15 mouse cellular contexts compared by ENCODE assay signal in the genomic region with DNA sequence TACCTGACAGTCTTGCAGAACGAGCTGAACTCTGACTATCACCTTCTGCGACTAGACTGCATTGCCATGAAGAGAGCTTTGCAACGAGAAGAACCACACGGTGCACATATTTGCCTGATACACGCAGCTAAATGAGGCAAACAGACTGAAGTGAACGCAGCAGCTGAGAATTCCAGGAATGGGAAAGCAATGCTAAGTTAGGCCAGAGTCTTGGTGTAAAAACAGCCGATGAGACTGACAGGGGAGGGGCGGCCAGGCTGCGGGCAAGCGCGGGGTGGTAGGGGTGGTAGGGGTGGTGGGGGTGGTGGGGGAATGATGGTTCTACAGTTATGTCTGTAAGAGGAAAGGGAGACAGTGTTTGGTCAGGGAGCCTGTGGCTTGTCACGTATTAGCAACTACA. TPM values are rescaled to one million over a fixed set of nuclear protein-coding genes. Genes with fewer than 3 reads are reported as not detected.
DNase-seq lines count a peak whose midpoint lies in the region; ATAC-seq and TF ChIP-seq lines count a peak whose summit lies in the region.
"Had no signal": no experiment of that assay in that cellular context is flagged by ENCODE, and none has a peak within 500 bp of the region (broad histone marks: within the 10 kb centered on the region; RNA-seq: fewer than 3 reads in every experiment).

No protein-coding gene starts in this region.

- peak overlapping the region; percentile 8; the same call in 1 of the 2 replicates for H3K4me2 ChIP-seq in heart, embryonic 12.5 days
- H3K4me2 ChIP-seq in lung, embryonic 16.5 days (ENCODE audit: low read depth, low read length) = peak overlapping the region; percentile 22; the same call in 1 of the 2 replicates
- no peak overlapping the region for H3K4me2 ChIP-seq in hindbrain, embryonic 13.5 days
- H3K4me2 ChIP-seq: forebrain, embryonic 13.5 days had no signal

- DNase-seq in heart, adult 2 months = no peak
- no peak for DNase-seq in spleen, adult 2 months (ENCODE audit: low read depth in 1 of 2, low spot score in 2 of 2)
- no peak for DNase-seq in spleen, postnatal 36 days (ENCODE audit: low spot score in 2 of 2)
- DNase-seq in yolk sac, embryonic 10.5 days (ENCODE audit: low spot score) = peak; percentile 24
- no peak for DNase-seq in layer of hippocampus, adult 2 months (ENCODE audit: low spot score in 2 of 2)
- DNase-seq: adrenal gland, postnatal 14 days; cerebellum, postnatal 25 days; kidney, adult 11 months; midbrain, embryonic 14.5 days; right cerebral cortex, postnatal 25 days had no signal

- no peak overlapping the region for H3K4me3 ChIP-seq in heart, embryonic 12.5 days
- H3K4me3 ChIP-seq in heart, adult 2 months = no peak overlapping the region
- no peak overlapping the region for H3K4me3 ChIP-seq in spleen, adult 2 months (ENCODE audit: extremely low read depth, insufficient read depth, insufficient read length)
- no peak overlapping the region for H3K4me3 ChIP-seq in lung, embryonic 16.5 days (ENCODE audit: low read length)
- H3K4me3 ChIP-seq in layer of hippocampus, adult 2 months = no peak overlapping the region
- H3K4me3 ChIP-seq in hindbrain, embryonic 13.5 days = no peak overlapping the region
- H3K4me3 ChIP-seq: forebrain, embryonic 13.5 days had no signal

- peaks cover 18% of the 10 kb centered on the region for H3K4me1 ChIP-seq in heart, embryonic 12.5 days (replicated peaks)
- H3K4me1 ChIP-seq in heart, adult 2 months (ENCODE audit: control insufficient read depth, insufficient read depth, low read length) = no peaks in the 10 kb centered on the region
- H3K4me1 ChIP-seq in spleen, adult 2 months (ENCODE audit: control insufficient read depth, insufficient read depth, insufficient read length) = peaks cover 37% of the 10 kb centered on the region
- peaks cover 3% of the 10 kb centered on the region; the same call in 1 of the 2 replicates for H3K4me1 ChIP-seq in lung, embryonic 16.5 days (replicated peaks; ENCODE audit: control insufficient read depth, insufficient read depth, low read length)
- no peaks in the 10 kb centered on the region for H3K4me1 ChIP-seq in hindbrain, embryonic 13.5 days (replicated peaks)
- H3K4me1 ChIP-seq: forebrain, embryonic 13.5 days had no signal

- no peak overlapping the region; the same call in 1 of the 2 replicates for H3K9ac ChIP-seq in heart, embryonic 12.5 days
- H3K9ac ChIP-seq in heart, adult 2 months (ENCODE audit: low read depth, low read length) = no peak overlapping the region
- peak overlapping the region; percentile 35; the same call in 1 of the 2 replicates for H3K9ac ChIP-seq in lung, embryonic 16.5 days (ENCODE audit: low read length)
- H3K9ac ChIP-seq in hindbrain, embryonic 13.5 days = no peak overlapping the region
- H3K9ac ChIP-seq: forebrain, embryonic 13.5 days had no signal

- 42% methylated on average over 12 of the region's 12 CpGs for WGBS in heart, embryonic 12.5 days
- WGBS in heart, adult 2 months = 44% methylated on average over 12 of the region's 12 CpGs
- 61% methylated on average over 12 of the region's 12 CpGs for WGBS in spleen, adult 2 months
- WGBS in lung, embryonic 16.5 days = 28% methylated on average over 12 of the region's 12 CpGs
- 73% methylated on average over 12 of the region's 12 CpGs for WGBS in hindbrain, embryonic 13.5 days

- 0 out of 2 replicates have a peak overlapping the region, but pooled peaks have one; percentile 51 for H3K27ac ChIP-seq in heart, embryonic 12.5 days (ENCODE audit: poor library complexity, severe bottlenecking)
- H3K27ac ChIP-seq in heart, adult 2 months = no peak overlapping the region
- H3K27ac ChIP-seq in spleen, adult 2 months (ENCODE audit: insufficient read depth, low read length) = 0 out of 2 replicates have a peak overlapping the region, but pooled peaks have one; percentile 28
- no peak overlapping the region for H3K27ac ChIP-seq in lung, embryonic 16.5 days (ENCODE audit: low read length)
- H3K27ac ChIP-seq in layer of hippocampus, adult 2 months = no peak overlapping the region
- no peak overlapping the region for H3K27ac ChIP-seq in hindbrain, embryonic 13.5 days
- H3K27ac ChIP-seq: forebrain, embryonic 13.5 days had no signal

- no peaks in the 10 kb centered on the region for H3K27me3 ChIP-seq in heart, embryonic 12.5 days (replicated peaks)
- no peaks in the 10 kb centered on the region for H3K27me3 ChIP-seq in heart, adult 2 months (ENCODE audit: control insufficient read depth, insufficient read depth, low read length)
- no peaks in the 10 kb centered on the region for H3K27me3 ChIP-seq in spleen, adult 2 months (ENCODE audit: control insufficient read depth, insufficient read depth, low read length)
- H3K27me3 ChIP-seq in lung, embryonic 16.5 days (ENCODE audit: control insufficient read depth, insufficient read depth, low read depth, low read length) = no peaks in the 10 kb centered on the region
- no peaks in the 10 kb centered on the region for H3K27me3 ChIP-seq in hindbrain, embryonic 13.5 days
- H3K27me3 ChIP-seq: forebrain, embryonic 13.5 days had no signal

- no peak for TF ChIP-seq CTCF in heart, adult 2 months (IDR thresholded peaks at IDR 0.05)
- no peak for TF ChIP-seq CTCF in spleen, adult 2 months (IDR thresholded peaks at IDR 0.05; ENCODE audit: extremely low read depth, insufficient read depth, insufficient read length, insufficient replicate concordance)
- TF ChIP-seq CTCF in layer of hippocampus, adult 2 months (conservative IDR thresholded peaks at IDR 0.05) = no peak

- H3K79me2 ChIP-seq in heart, adult 2 months (replicated peaks; ENCODE audit: control insufficient read depth, insufficient read depth, low read length) = no peaks in the 10 kb centered on the region

- TF ChIP-seq EP300 in heart, adult 2 months (IDR thresholded peaks at IDR 0.05; ENCODE audit: insufficient read depth, low read depth, low read length) = no peak

- no peaks in the 10 kb centered on the region for H3K9me3 ChIP-seq in heart, embryonic 12.5 days (replicated peaks)
- no peaks in the 10 kb centered on the region for H3K9me3 ChIP-seq in lung, embryonic 16.5 days (ENCODE audit: control insufficient read depth, low read length)
- H3K9me3 ChIP-seq in hindbrain, embryonic 13.5 days = no peaks in the 10 kb centered on the region
- H3K9me3 ChIP-seq: forebrain, embryonic 13.5 days; G1E had no signal

- no peak for TF ChIP-seq POLR2A in heart, adult 2 months (IDR thresholded peaks at IDR 0.05; ENCODE audit: insufficient read depth, low read depth, low read length)
- no peak for TF ChIP-seq POLR2A in spleen, adult 2 months (IDR thresholded peaks at IDR 0.05; ENCODE audit: low read depth, low read length)

- intact Hi-C loops in heart, adult 2 months (cut with DNase I) = no loop called here

- H3K36me3 ChIP-seq in heart, embryonic 12.5 days = no peaks in the 10 kb centered on the region
- H3K36me3 ChIP-seq in heart, adult 2 months (ENCODE audit: control insufficient read depth, insufficient read depth, low read length) = no peaks in the 10 kb centered on the region
- no peaks in the 10 kb centered on the region for H3K36me3 ChIP-seq in spleen, adult 2 months (ENCODE audit: control insufficient read depth, insufficient read depth, low read length)
- H3K36me3 ChIP-seq in lung, embryonic 16.5 days (ENCODE audit: control insufficient read depth, insufficient read depth, low read length) = no peaks in the 10 kb centered on the region
- H3K36me3 ChIP-seq in hindbrain, embryonic 13.5 days = no peaks in the 10 kb centered on the region
- H3K36me3 ChIP-seq: G1E had no signal

- ATAC-seq in heart, embryonic 12.5 days (ENCODE audit: insufficient number of reproducible peaks, low FRiP score) = no peak
- ATAC-seq in lung, embryonic 16.5 days (ENCODE audit: low read depth) = peak; percentile 76
- ATAC-seq in hindbrain, embryonic 13.5 days (ENCODE audit: low FRiP score) = no peak
- ATAC-seq: forebrain, embryonic 13.5 days had no signal

RNA-seq across cellular contexts. Expression of a gene that starts 2.1 kb away (rescaled TPM):
- 0.85 and 0.97 TPM in 2 replicates for polyA plus RNA-seq in heart, embryonic 12.5 days (2016; fragmentation: Nextera tagmentation; extraction: Ambion mirVana)
- under 1 TPM; 0.52 to 0.55 TPM for total RNA-seq in heart, adult 2 months (2021)
- polyA plus RNA-seq in heart, adult 2 months (2012; rRNA removed) = 0.56 and 0.92 TPM in 2 replicates
- 28.0 and 33.6 TPM in 2 replicates for polyA plus RNA-seq in spleen, adult 2 months (2012; rRNA removed)
- 1.3 and 4.1 TPM in 2 replicates for polyA plus RNA-seq in lung, embryonic 16.5 days (2015; fragmentation: Nextera tagmentation; extraction: Ambion mirVana)
- under 1 TPM; 0.69 to 0.97 TPM for total RNA-seq in layer of hippocampus, adult 2 months (2021)
- polyA plus RNA-seq in hindbrain, embryonic 13.5 days (2015; fragmentation: Nextera tagmentation; extraction: Ambion mirVana) = 0.30 and 0.60 TPM in 2 replicates
- polyA plus RNA-seq: G1E had no signal

Comparison
In these comparisons a context has a peak if more than half of its experiments do, and no peak if none do; other contexts are left out.
1. H3K27ac ChIP-seq: peak in heart, embryonic 12.5 days (single experiment) and spleen, adult 2 months (single experiment); none in heart, adult 2 months (single experiment), lung, embryonic 16.5 days (single experiment), layer of hippocampus, adult 2 months (single experiment) and hindbrain, embryonic 13.5 days (single experiment).